Mouse (Mus musculus) kidney, postnatal 4 days (tissue): Measurements from ENCODE around the gene Setd7.
"Not testable (repeated sequence)": the region's sequence is repeated elsewhere in the genome, so short reads cannot be mapped to it uniquely, and the experiment has no call there.

Source experiments
- DNase-seq, 2 experiments: peaks; one replicate each; pipeline ENCODE4 v3.0.0; 2021; ENCODE audit warnings: mixed read lengths in 2 of 2

The Setd7 gene

GRCm38 (mm10) chr3:51560511-51561108, at the start of gene Setd7:
Gene Setd7, minus strand, starts transcription at chr3:51560879.
- DNase-seq: peak; percentile 82 to 89

DNA sequence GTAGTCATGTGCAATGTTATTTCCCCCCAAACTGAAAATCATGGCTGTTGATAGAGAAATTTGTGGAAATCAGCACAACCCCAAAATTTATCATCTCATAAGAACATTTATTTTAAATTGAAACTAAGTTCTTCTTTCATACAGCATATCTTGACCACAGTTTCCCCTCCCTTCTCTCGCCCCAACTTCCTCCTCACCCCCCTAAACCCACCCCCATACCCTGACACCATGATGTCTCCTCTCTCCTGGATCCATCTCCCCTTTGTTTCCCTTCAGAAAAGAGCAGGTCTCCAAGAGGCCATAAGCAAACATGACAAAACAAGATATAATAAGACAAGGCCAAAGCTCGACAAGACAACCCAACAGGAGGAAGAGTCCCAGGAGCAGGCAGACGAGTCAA, 43.8 kb upstream of the Setd7 start:
- DNase-seq: no peak

GRCm38 (mm10) chr3:51603705-51604291, 43.1 kb upstream of the Setd7 start:
- peak; percentile 26 to 49 for DNase-seq

GRCm38 (mm10) chr3:51601461-51601860, 40.8 kb upstream of the Setd7 start:
- no peak for DNase-seq

DNA sequence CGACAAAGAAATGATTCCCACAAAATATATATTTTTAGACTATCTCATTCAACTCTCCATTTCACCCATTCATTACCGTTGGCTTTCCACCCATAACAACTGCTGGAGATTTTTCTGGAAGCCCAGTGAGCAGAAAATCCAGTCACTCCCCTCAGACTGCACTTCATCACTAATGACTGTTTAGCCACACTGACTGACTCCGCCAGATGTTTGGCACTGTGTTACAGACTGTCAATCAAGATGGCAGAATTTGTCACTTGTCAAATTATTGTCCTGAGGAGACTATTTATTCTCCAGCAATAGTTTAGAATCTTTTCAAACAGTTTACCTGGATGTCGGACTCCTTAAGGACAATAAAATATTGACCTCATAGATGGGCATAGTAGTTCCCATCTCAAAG, 40.0 kb upstream of the Setd7 start:
- DNase-seq: no peak

DNA sequence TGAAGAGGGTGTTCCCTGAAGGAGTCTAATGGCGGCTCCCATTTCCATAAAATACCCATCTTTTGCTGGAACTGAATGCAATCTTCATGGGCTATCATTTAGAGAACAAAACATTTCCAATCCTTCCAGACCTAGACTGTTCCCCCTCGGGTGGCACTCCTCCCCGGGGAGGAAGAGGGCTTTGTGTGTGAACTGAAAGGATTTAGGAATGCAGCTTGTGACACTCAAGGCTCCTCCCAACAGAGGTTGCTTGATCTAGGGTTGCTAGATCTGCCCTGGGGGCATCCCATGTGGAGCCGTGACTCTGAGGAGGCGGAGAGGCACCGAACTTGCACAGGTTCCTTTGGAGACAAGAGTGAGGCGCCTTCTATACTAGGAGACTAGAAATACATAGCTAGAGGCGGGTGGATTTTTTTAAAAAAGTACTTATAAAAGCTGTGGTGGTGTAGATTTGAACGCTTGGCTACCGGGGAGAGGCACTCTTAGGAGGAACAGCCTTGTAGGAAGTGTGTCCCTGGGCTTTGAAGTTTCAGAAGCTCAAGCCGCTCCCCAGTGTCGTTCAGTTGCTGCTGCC, 38.5 kb upstream of the Setd7 start:
- DNase-seq: no peak

DNA sequence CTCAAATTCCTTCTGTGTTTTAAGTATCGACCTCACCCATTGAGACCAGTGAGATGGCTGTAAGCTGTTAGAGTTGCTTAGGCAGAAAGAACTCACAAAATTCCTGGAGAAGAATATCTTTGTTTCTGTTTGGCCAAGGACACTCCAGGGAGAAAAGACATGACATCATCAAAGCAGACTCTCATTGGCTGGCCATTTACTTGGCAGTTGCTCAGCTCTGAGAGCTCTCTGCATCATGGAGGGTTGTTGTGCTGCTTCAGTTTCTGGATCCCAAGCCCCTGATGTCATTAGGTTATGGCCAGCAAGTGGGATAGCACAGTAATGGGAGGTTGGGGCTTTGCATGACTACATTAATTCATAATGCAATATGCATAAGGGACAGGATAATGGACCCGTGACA, 35.9 kb upstream of the Setd7 start:
- DNase-seq: no peak

- DNase-seq: no peak
These were observed 32.8 kb upstream of the Setd7 start for GRCm38 (mm10) chr3:51593506-51593905.

DNA sequence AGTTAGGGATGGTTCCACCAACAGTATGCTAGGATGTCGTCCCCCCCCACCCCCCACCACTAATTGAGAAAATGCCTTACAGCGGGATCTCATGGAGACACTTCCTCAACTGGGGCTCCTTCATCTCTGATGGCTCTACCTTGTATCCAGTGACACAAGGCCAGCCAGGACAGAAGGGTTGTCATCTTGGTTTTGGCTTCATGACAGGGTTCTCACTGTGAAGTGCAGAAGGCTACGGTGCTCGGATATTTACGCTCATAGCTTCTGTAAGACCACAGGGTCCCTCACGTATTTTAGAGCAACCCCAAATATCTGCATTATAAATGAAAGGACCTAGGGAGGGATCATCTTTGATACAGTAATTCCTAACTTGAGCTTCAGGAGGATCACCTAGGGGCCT, 30.9 kb upstream of the Setd7 start:
- DNase-seq: no peak

- DNase-seq: no peak
These were observed 29.7 kb upstream of the Setd7 start for GRCm38 (mm10) chr3:51590207-51590892.

GRCm38 (mm10) chr3:51587697-51588262, 27.1 kb upstream of the Setd7 start:
- no peak for DNase-seq

DNA sequence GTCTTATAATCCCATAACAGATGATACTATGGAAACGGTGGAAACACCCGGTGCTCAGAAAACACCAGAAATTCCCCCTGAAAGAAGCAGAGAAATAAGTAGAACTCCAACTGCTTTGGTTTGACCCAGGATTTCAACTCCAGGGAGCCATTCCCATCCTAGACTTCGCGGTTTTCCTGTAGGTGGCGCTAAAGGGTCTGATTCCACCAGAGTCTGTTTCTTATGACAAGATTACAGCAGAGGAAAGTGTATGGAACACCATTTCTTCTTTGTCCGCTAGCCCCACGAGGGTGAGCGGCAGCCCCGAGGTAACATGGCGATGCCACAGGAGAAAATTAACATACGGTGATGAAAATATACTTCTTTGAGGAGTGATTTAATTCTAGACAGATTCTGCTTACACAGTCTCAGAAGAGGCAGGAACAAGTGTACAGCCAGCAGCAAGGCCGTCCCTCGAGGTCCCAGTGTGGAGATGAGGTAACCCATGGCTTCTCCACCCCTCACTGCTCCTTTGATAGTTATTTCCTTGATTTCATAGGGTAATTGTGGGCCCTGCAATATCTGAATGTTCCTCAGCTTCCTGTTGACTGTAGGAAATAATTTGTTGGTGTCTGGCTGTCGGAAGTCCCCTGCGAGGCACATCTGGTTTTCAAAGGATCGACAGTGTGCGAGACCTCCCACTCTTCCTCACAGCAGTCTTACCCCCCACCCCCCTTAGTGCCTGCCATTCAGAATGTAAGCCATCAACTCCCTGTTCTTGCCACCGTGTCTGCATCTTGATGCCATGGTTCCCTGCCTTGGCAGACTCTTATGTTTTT, 23.1 kb upstream of the Setd7 start:
- DNase-seq: peak; percentile 90 to 91

DNA sequence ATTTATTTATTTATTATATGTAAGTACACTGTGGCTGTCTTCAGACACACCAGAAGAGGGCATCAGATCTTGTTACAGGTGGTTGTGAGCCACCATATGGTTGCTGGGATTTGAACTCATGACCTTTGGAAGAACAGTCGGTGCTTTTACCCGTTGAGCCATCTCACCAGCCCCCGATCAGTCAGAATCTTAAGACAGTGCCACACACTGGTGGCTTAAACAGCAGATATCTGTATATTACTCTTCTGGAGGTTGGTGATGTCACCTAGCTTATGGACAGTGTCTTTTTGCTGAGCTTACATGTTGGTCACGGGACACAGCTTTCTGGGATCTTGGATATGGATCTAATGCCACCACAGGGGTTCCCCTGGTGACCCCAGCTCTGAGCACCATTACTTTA, 18.6 kb upstream of the Setd7 start:
- not testable (repeated sequence) for DNase-seq

DNA sequence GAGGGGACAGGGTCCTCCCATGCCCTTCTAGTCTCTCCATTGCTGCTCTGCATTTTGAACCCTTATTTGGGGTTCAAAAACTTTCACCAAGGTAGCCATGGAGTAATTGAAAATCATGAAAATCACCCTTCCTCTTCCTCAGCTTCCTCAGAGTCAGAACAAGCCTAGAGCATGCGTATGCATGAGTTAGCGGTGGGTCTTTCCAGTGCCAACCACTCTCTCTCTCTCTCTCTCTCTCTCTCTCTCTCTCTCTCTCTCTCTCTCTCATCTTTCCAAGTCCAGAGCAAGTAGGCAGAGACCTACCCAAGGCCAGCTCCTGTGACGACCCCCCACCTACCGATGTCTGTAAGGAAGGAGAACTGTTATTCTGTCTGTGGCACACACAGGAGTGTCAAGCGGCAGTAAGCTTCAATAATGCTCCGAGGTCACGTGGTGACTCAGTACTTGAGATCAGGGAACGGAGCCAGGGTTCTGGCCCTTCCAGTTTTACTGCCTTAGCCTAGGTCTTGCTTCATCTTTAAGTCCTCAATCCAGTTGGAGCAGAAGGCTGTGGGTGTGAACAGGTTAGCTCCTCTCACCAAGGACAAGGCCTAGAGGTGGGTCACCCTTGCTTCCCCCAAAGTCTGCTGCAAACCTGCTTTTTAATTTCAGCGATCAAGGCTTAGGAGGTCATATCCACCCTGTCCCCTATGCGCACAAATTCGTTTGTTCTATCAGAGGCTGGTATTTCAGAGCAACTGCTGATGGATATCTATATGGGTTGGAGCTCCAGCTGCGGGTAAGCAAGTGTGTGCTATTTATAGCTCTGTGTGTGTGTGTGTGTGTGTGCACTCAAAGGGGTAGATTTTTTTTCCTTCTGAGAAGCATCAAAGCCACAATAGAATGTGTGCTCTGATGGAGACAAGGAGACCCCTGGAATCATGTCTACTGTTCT, 17.4 kb upstream of the Setd7 start:
- peak; percentile 42 to 57 for DNase-seq

DNA sequence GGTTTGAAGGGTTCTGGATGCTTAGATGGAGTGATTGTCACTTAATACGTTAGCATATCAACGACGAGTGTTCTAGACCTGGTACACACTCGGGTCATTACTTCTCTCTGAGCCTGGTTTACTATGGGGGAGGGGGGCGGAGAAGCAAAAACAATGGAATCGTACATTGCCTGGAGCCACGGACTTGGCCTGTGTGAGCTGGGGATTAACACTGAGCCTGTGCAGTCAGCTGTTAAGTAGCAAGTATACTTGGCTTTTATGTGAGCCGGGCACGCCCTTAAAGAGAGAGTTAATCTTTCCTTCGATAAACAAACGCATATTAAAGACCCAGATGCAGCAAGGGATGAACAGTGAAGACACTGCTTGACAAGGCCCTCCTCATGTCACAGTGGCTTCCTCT, 16.7 kb upstream of the Setd7 start:
- peak in 1 of 2 experiments; percentile 59 for DNase-seq

- no peak for DNase-seq
These were observed 13.2 kb upstream of the Setd7 start for GRCm38 (mm10) chr3:51573915-51574314.

GRCm38 (mm10) chr3:51570200-51570599, 9.5 kb upstream of the Setd7 start:
- DNase-seq: no peak

GRCm38 (mm10) chr3:51561993-51562385, 1.3 kb upstream of the Setd7 start:
- no peak for DNase-seq

GRCm38 (mm10) chr3:51561109-51561992, 672 bp upstream of the Setd7 start:
- DNase-seq: peak; percentile 74 to 83
